ENCODE assay signal across 19 mouse cellular contexts in the genomic region with DNA sequence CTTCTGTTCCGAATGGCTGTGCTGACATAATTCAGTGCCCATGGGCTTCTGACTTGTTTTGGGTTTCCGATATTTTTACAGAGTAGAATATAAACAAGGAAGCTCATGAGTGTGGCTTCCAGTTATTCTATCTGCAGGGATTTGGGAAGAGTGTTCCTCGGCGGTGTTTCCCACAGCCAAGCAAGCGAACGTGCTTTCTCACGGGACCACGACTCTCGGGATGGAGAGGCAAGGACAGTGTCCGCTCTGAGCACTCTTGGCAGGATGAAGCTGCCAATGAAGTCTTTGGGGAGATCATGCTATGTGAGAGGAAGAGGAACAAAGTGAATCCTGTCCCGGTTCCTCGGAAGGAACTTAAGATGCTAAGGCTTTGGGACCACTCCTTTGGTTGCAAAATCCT.
DNase-seq lines count a peak whose midpoint lies in the region; ATAC-seq lines count a peak whose summit lies in the region.
"Had no signal": no experiment of that assay in that cellular context is flagged by ENCODE, and none has a peak within 500 bp of the region (broad histone marks: within the 10 kb centered on the region; RNA-seq: fewer than 3 reads in every experiment).

No protein-coding gene starts in this region.

- WGBS in kidney, embryonic 15.5 days, result 72% methylated on average over 12 of the region's 12 CpGs
- WGBS in forebrain, embryonic 15.5 days, result 86% methylated on average over 12 of the region's 12 CpGs

- ATAC-seq in kidney, embryonic 15.5 days (replicated peaks; ENCODE audit: low FRiP score), result no peak
- ATAC-seq in forebrain, embryonic 15.5 days (replicated peaks), result no peak
- ATAC-seq: intestine, embryonic 15.5 days had no signal

- no peak overlapping the region for H3K9ac ChIP-seq in kidney, embryonic 15.5 days
- no peak overlapping the region for H3K9ac ChIP-seq in forebrain, embryonic 15.5 days (replicated peaks)
- H3K9ac ChIP-seq: embryonic facial prominence, embryonic 15.5 days; hindbrain, embryonic 14.5 days; intestine, embryonic 15.5 days; midbrain, embryonic 12.5 days had no signal

- no peak overlapping the region for H3K4me3 ChIP-seq in kidney, embryonic 15.5 days (replicated peaks)
- no peak overlapping the region for H3K4me3 ChIP-seq in forebrain, embryonic 15.5 days
- H3K4me3 ChIP-seq: embryonic facial prominence, embryonic 15.5 days; intestine, embryonic 15.5 days; left cerebral cortex, adult 2 months; midbrain, embryonic 12.5 days had no signal

- H3K4me2 ChIP-seq in kidney, embryonic 15.5 days, result no peak overlapping the region
- no peak overlapping the region for H3K4me2 ChIP-seq in forebrain, embryonic 15.5 days (replicated peaks)
- H3K4me2 ChIP-seq: embryonic facial prominence, embryonic 15.5 days; hindbrain, embryonic 14.5 days; intestine, embryonic 15.5 days; midbrain, embryonic 12.5 days had no signal

- no peaks in the 10 kb centered on the region for H3K36me3 ChIP-seq in kidney, embryonic 15.5 days
- no peaks in the 10 kb centered on the region for H3K36me3 ChIP-seq in forebrain, embryonic 15.5 days
- H3K36me3 ChIP-seq: embryonic facial prominence, embryonic 15.5 days; intestine, embryonic 15.5 days; midbrain, embryonic 12.5 days had no signal

- no peaks in the 10 kb centered on the region for H3K9me3 ChIP-seq in kidney, embryonic 15.5 days (replicated peaks)
- no peaks in the 10 kb centered on the region for H3K9me3 ChIP-seq in forebrain, embryonic 15.5 days
- H3K9me3 ChIP-seq: embryonic facial prominence, embryonic 15.5 days; intestine, embryonic 15.5 days; midbrain, embryonic 12.5 days had no signal

- H3K27me3 ChIP-seq in kidney, embryonic 15.5 days, result no peaks in the 10 kb centered on the region
- no peaks in the 10 kb centered on the region for H3K27me3 ChIP-seq in forebrain, embryonic 15.5 days
- H3K27me3 ChIP-seq: embryonic facial prominence, embryonic 15.5 days; intestine, embryonic 15.5 days; midbrain, embryonic 12.5 days had no signal

- no peaks in the 10 kb centered on the region for H3K4me1 ChIP-seq in kidney, embryonic 15.5 days
- H3K4me1 ChIP-seq in forebrain, embryonic 15.5 days, result no peaks in the 10 kb centered on the region
- H3K4me1 ChIP-seq: embryonic facial prominence, embryonic 15.5 days; midbrain, embryonic 12.5 days had no signal

- peak; percentile 6 for DNase-seq in embryo, embryonic 11 days
- DNase-seq in embryo, embryonic 10.5 days (ENCODE audit: low spot score), result no peak
- DNase-seq in kidney, postnatal 36 days, result no peak
- peak; percentile 34 for DNase-seq in gastrocnemius, postnatal 25 days
- peak; percentile 5 for DNase-seq in lung, postnatal 14 days
- no peak for DNase-seq in adrenal gland, postnatal 25 days
- DNase-seq: adrenal gland, adult 2 months; layer of hippocampus, adult 9-11 months; left cerebral cortex, postnatal 4 days; liver; retina, postnatal 1 day; thymus, adult 2 months had no signal

- H3K27ac ChIP-seq in kidney, embryonic 15.5 days, result 0 out of 2 replicates have a peak overlapping the region, but pooled peaks have one; percentile 54
- no peak overlapping the region for H3K27ac ChIP-seq in forebrain, embryonic 15.5 days (replicated peaks)
- H3K27ac ChIP-seq: embryonic facial prominence, embryonic 15.5 days; hindbrain, embryonic 14.5 days; intestine, embryonic 15.5 days; left cerebral cortex, adult 2 months; midbrain, embryonic 12.5 days had no signal

Comparison
In these comparisons a context has a peak if more than half of its experiments do, and no peak if none do; other contexts are left out.
1. DNase-seq: peak in embryo, embryonic 11 days (single experiment), gastrocnemius, postnatal 25 days (single experiment) and lung, postnatal 14 days (single experiment); none in embryo, embryonic 10.5 days (single experiment), kidney, postnatal 36 days (0 of 2) and adrenal gland, postnatal 25 days (single experiment).